Mouse (Mus musculus) v-Abl transformed pro-B cells (cell line): ENCODE measurements at regions not wholly inside any gene's neighbourhood (a gene's known extent, or its start where the extent isn't known, plus 50 kb on each side); places are given as distances from the start of the nearest gene placed in this dataset.
"Not testable (repeated sequence)": the region's sequence is repeated elsewhere in the genome, so short reads cannot be mapped to it uniquely, and the experiment has no call there.

Source experiments
- in situ Hi-C, 2 experiments: fragments of 400-800 bp; cut with MboI; formaldehyde crosslinking; loops; one replicate each; pipeline ENCODE4 v1.15.1; 2025; ENCODE audit not compliant: unreplicated experiment in 2 of 2

GRCm38 (mm10) chr2:72614256-72614655 lies 138.3 kb downstream of the Cdca7 start:
- in situ Hi-C loops = no loop called here

DNA sequence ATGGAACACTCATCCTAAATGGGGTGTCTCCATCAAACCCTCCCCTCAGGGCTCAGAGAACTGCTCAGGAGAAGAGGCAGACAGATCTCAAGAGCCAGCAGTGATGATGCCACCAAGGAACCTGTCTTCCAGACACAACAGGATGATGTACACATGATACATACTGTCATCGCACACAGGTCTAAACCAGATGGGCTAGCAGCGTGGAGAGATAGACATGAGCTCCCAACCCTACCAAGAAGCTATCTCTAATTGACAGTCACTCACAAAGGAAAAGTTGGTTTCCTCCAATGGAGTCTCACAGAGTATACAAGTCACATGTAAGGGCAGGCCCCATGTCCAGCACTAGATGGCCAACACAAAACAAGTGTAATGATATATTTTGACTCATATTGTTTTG lies 139.9 kb downstream of the Cdca7 start:
- in situ Hi-C loops = no loop called here

- in situ Hi-C loops = no loop called here
These were observed 140.5 kb downstream of the Cdca7 start for GRCm38 (mm10) chr2:72616412-72616811.

DNA sequence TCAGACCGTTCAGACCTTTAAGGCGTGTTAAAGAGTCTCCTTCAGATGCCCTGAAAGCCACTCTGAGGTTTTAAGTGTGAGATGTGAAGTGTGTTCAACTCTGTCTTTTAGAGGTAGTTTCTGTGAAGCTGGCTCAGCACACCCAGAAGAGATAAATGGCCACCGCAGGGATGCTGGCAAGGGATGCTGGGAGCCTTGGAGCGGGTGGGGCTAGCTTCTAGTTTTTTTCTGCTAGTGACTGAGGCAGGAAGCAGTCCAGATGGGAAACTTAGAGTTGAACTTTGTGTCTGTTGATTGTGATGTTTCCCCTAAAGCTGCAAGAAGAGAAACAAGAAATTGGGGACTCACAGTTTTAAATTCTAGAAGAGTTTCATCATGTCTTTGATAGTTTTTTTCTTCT lies 143.5 kb downstream of the Cdca7 start:
- in situ Hi-C loops = no loop called here

GRCm38 (mm10) chr2:72620182-72620652 lies 144.3 kb downstream of the Cdca7 start:
- in situ Hi-C loops = no loop called here

DNA sequence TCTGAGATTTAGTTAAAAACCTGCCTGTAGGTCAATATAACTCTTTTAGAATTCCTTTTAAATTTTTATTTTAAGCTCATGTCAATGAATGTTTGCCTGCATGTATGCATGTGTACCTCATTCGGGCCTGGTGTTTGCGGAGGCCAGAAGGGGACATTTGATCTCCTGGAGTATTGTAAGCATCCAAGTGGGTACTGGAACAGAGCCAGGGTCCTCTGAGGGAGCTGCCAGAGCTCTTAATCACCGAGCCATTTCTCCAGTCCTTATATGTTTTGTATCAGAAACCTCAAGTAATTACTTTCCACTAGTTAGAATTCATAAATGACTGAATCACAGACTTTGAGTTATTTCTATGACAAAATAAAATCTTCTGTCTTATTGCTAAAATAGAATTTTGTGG lies 152.0 kb downstream of the Cdca7 start:
- in situ Hi-C loops = no loop called here

DNA sequence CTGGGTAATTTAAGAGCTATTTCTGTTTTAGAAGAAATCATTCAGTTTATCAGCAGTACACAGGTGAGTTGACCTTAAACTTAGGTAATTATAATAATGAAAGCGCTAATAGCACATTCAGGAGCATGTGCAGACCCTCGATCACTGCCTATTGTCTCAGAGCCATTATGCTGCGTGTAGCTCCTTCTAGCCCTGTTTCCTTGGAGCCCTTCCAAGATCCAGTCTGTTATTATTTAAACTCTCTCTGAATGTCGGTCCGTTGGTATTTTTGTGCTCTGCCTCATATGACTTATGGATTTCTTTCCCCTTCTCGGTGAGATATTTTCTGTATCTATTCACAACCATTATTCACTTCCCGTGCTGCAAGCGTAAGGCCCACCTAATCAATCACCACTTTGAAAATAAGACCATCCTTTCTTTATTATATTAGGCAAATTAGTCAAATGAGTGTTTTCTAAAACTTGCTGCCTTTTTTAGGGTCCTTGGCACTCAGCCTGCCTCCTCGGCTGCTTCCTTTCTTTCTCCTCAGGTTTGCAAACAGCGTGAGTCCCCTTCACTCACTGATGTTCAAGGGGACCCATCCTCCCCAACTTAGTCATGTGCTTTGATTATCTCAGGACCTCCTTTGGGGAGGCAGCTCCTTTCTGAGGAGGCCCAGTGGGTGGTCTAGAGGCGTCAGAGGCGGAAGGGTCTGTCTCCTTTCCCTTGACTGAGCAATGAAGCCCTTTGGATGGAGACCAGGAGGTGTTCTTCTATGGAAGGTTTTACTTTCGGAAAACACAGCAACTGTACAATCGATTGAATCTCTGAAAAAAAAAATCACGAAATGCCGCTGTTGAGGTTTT lies 152.9 kb downstream of the Cdca7 start:
- in situ Hi-C loops = no loop called here

- in situ Hi-C loops = no loop called here
These were observed 153.9 kb downstream of the Cdca7 start for GRCm38 (mm10) chr2:72629691-72630461.

GRCm38 (mm10) chr2:72637881-72638620 lies 162.1 kb downstream of the Cdca7 start:
- in situ Hi-C loops = no loop called here

DNA sequence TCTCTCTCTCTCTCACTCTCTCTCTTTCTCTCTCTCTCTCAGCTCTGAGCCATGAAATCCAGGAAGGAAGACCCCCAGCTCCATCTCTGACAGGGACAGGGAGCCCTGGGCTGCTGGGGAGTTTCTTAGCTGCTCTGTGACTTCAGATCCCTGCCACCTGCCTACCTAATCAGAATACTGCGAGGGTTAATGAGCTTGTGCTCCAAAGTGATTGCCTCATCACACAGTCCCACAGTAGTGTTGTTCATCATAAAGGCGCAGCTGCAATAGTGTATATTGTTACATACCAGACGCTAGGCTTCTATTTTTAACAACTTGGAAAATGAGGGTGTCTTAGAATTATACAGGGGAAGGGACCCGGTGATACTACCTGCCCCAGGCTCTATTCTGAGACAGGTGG lies 163.1 kb downstream of the Cdca7 start:
- in situ Hi-C loops = no loop called here

GRCm38 (mm10) chr2:72641228-72641627 lies 165.3 kb downstream of the Cdca7 start:
- in situ Hi-C loops = no loop called here

DNA sequence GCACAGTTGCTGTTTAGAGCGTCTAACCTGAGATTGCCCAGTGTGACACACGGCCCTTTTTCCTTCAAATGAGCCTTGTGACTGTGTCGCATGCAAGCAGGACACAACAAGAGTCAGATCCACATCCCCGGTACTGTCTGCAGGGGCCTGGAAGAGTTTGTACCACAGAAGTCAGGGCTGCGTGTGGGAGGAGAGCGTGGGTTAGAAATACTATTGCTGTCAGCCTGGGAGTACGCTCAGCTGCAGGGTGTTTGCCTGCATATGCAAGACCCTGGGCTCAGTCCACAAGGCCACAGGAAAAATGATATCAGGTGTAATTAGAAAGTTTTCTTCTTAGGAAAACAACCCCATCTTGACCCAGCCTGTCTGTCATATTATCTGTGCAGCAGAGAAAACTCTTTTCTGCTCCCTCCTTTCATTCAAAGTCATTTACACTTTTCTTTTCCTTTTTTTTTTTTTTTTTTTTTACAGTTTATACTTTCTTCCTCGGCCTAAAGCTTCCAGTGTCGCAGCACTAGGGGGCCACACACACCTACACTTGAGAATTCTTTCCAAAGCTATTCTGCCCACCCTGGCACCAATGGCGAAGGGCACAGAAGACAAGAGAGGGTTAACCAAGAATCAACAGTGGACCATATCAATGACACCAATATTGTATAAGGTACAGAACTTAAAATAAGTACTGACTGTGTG lies 168.3 kb downstream of the Cdca7 start:
- in situ Hi-C loops = no loop called here

GRCm38 (mm10) chr2:72647642-72648041 lies 171.7 kb downstream of the Cdca7 start:
- in situ Hi-C loops = no loop called here

GRCm38 (mm10) chr2:72648294-72648693 lies 172.3 kb downstream of the Cdca7 start:
- in situ Hi-C loops = no loop called here

DNA sequence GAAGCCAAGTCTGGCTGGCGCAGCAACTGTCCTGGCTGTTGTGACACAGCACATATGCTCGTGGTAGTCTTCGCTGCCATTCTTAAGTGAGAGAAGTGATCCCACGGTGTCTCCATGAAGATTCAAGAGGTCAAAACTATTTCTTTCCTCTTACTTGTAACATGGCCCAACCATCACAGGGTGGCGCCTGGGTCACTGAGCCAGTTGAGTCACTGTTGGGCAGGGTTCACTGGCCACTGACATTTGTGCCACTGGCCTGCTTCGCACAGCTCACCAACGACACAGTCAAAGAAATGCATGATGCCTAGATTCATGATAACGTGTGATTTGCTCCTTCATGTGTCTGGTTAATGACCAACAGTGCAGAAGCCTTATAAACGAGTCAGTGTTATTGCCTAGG lies 179.9 kb downstream of the Cdca7 start:
- in situ Hi-C loops = no loop called here

GRCm38 (mm10) chr2:72657101-72657920 lies 181.4 kb downstream of the Cdca7 start:
- in situ Hi-C loops = no loop called here

GRCm38 (mm10) chr2:72662396-72662795 lies 186.4 kb downstream of the Cdca7 start:
- in situ Hi-C loops = no loop called here

DNA sequence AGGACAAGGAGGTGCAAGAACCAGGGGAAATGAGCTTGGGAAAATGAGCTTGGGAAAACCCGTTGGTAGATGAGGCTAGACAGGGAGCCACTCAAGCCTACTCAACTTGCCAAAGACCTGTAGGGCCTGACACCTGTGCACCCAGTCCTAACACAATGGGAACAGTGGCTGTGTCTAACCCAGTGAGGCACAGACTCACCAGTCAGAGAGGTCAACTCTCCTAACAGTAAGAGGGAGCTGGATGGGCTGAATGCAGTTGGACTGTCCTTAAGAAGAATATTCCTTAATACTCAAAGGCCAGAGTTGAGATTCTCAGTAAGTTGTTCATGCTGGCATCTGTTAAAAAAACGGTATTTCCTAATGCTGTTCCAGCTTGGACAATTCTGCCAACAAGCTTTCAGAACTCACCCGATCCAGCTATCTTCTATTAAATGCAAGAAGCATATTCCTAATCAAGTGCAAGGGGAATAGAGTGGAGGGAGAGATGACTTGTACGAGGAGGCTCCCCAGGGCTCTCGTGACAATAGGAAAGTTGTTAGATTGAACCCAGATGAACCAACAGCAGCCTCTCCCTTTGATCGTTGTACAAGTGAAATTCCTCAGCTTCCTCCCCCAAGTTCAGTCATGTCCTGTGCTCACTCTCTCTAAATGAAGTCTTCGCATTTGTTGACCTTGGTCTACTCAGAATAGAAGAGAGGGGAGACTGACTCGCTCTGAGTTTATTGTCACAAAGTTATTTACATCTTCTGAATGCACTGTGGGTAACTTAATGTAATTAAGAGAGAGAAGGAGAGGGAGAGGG lies 187.2 kb downstream of the Cdca7 start:
- in situ Hi-C loops = no loop called here

GRCm38 (mm10) chr2:72667396-72667795 lies 191.4 kb downstream of the Cdca7 start:
- in situ Hi-C loops = not testable (repeated sequence)
